Mouse (Mus musculus) hindbrain, embryonic 10.5 days (tissue): ENCODE measurements around the gene Rpl18. TPM values are rescaled to one million over a fixed set of nuclear protein-coding genes. Genes with fewer than 3 reads are reported as not detected.
A peak's percentile ranks its signal among the peaks of the same experiment; 100 is the strongest.

Experiments
- DNase-seq: peaks from one replicate; pipeline ENCODE4 v3.0.0-alpha.2; 2017; ENCODE audit warnings: low spot score
- H3K27ac ChIP-seq: fragments of 300-500 bp; sonication (generic); 2 replicates; pipeline ENCODE4 v1.5.1; 2016; ENCODE audit warnings: mild to moderate bottlenecking, moderate library complexity
- H3K27me3 ChIP-seq: fragments of 300-500 bp; sonication (generic); 2 replicates; pipeline ENCODE4 v1.6.1; 2016; ENCODE audit warnings: mild to moderate bottlenecking; ENCODE audit not compliant: poor library complexity, insufficient read depth, severe bottlenecking
- H3K36me3 ChIP-seq: fragments of 300-500 bp; sonication (generic); 2 replicates; pipeline ENCODE4 v1.6.1; 2016; ENCODE audit warnings: mild to moderate bottlenecking, moderate library complexity
- H3K4me1 ChIP-seq: fragments of 300-500 bp; sonication (generic); replicated peaks from 2 replicates; pipeline ENCODE4 v1.6.1; 2016; ENCODE audit warnings: mild to moderate bottlenecking
- H3K4me3 ChIP-seq: fragments of 300-500 bp; sonication (generic); 2 replicates; pipeline ENCODE4 v1.5.1; 2016; ENCODE audit warnings: mild to moderate bottlenecking, moderate library complexity
- H3K9me3 ChIP-seq: fragments of 300-500 bp; sonication (generic); 2 replicates; pipeline ENCODE4 v1.6.1; 2016; ENCODE audit warnings: mild to moderate bottlenecking, moderate library complexity
- WGBS: fragments of 180-500 bp; shearing (Covaris S2); methylation state at CpG from one replicate; pipeline ENCODE4 v1.1.7; 2016; 5-methylcytosine and 5-hydroxymethylcytosine counted together
- polyA plus RNA-seq: library from polyadenylated mRNA; unstranded; fragments of >200 nt; fragmentation: Nextera tagmentation; extraction: Ambion mirVana; gene quantifications from 2 replicates; pipeline ENCODE4 v1.2.1, GENCODE M21; 2016

Gene Rpl18
- polyA plus RNA-seq, 1 experiment from 2014 or later = 1,010 TPM

DNA sequence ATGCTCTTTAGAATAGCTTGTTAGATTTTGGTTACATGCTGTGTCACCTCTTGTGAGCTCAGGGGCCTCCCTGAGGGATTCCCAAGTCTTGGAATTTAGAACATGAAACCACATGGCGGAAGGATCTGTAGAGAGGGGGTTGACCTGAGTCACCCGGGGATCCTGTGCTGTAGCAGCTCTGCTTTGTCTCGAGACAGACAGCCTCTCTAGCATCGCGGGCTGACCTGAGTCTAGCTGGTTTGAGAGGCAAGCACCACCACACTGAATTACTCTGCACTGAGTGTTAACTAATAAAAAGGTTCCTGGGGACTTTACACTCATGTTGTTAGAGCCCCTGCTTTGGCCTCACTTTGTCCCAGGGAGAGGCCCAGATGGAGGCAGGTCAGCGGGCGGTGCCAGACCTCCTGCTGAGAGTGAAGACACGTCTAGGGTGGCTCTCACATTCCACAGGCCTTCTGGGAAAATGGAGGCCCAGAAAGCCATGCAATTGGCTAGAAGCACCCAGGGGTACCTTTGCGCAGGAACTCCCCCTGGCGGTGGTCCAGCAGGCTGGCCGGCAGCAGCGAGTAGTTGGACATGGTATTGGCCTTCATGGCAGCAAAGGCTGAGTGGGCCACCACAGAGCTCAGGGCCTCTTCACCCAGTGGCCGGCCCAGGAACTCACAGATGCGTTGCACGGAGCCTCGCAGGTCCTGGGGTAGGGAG lies 15.6 kb downstream of the Rpl18 start:
- peaks cover 28% of the 10 kb centered on the region for H3K4me1 ChIP-seq
- H3K9me3 ChIP-seq = no peaks in the 10 kb centered on the region
- H3K27me3 ChIP-seq = no peaks in the 10 kb centered on the region
- no peak overlapping the region for H3K4me3 ChIP-seq
- H3K27ac ChIP-seq = peak overlapping the region; percentile 60
- DNase-seq = peak; percentile 75
- 14% methylated on average over 16 of the region's 16 CpGs for WGBS
- H3K36me3 ChIP-seq = peaks cover 44% of the 10 kb centered on the region

DNA sequence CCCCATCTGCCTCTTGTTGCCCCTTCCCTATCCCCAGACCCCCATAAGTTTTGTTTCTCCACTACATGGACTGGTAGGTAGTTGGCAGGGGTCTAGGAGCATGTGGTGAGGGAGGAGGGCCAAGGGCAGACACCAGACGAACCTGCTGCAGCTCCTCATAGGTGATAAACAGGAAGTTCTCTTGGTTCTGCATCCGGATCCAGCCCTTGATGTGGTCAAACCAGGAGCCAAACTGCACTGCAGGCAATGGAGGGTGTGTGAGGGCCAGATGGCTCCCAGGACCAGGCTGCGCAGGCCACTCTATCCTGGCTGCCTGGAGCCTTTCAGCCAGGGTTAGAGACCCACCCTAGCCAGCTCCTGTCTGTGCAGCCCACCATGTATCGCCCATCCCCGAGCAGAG lies 18.2 kb downstream of the Rpl18 start:
- Histone ChIP-seq H3K9me3 (no peaks in the 10 kb centered on the region), H3K4me1 (peaks cover 28% of the 10 kb centered on the region), H3K27me3 (no peaks in the 10 kb centered on the region), H3K4me3 (no peak overlapping the region), H3K36me3 (peaks cover 18% of the 10 kb centered on the region), H3K27ac (no peak overlapping the region)
- WGBS = 83% methylated on average over 5 of the region's 5 CpGs
- DNase-seq = no peak

DNA sequence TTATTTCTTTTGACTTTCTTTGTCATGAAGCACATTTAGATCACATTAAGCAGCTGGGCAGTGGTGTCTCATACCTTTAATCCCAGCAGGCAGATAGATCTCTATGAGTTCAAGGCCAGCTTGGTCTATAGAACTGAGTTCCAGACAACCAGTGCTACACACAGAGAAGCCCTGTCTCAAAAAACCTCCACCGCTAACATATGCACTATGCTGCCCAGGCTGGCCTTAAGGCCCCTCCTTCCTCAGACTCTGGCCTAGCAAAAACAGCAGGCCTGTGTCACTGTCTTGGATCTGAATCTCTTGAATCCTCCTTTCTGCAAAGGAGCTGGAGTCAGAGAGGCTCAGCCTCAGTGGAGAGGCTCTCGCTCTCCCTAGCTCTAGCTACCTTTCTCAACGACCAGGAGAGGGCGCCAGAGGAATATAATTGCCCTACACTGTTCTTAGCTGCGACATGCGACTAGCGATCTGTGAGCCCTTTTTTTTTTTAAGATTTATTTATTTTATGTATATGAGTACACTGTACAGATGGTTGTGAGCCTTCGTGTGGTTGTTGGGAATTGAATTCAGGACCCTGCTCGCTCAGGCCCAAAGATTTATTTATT lies 24.0 kb downstream of the Rpl18 start:
- Histone ChIP-seq H3K4me3 (no peak overlapping the region), H3K27ac (no peak overlapping the region), H3K36me3 (no peaks in the 10 kb centered on the region), H3K9me3 (no peaks in the 10 kb centered on the region), H3K27me3 (peaks cover 14% of the 10 kb centered on the region), H3K4me1 (peaks cover 13% of the 10 kb centered on the region; the same call in 1 of the 2 replicates)
- DNase-seq = peak; percentile 76
- 9% methylated on average over 9 of the region's 9 CpGs for WGBS

DNA sequence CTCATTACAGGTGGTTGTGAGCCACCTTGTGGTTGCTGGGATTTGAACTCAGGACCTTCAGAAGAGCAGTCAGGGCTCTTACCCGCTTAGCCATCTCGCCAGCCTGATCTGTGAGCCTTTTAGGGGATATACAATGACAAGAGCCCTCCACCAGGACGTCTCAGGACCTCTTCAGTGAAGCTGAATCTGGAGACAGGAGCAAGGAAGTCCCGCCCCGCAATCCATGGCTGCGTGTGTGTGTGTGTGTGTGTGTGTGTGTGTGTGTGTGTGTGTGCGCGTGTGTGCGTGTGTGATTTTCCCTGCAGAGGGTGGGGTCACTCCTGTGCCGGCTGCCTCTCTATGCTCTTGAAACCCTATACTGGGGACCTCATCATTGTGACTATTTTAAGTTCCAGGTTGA lies 24.6 kb downstream of the Rpl18 start:
- DNase-seq = no peak
- Histone ChIP-seq H3K4me3 (no peak overlapping the region), H3K27me3 (peaks cover 14% of the 10 kb centered on the region), H3K9me3 (no peaks in the 10 kb centered on the region), H3K27ac (no peak overlapping the region), H3K36me3 (no peaks in the 10 kb centered on the region), H3K4me1 (peaks cover 13% of the 10 kb centered on the region; the same call in 1 of the 2 replicates)
- 68% methylated on average over 10 of the region's 10 CpGs for WGBS

DNA sequence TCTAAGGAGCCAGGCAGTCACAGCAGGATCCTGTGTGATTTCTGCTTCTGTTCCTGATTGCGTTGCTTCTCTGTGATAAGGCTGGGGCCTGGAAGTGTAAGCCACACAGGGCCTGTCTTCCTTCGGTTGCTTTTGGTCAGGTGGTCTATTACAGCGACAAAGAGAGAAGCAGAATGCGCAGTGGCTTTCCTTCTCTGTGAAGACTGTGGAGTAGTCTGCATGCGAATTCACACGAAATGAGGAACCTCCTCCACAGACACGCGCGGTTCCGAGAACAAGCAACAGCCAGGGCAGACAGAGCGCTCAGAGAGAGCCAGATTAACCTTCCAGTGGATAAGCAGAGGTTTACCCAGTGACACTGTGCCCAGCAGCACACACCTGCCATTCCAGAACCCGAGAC lies 26.1 kb downstream of the Rpl18 start:
- H3K4me1 ChIP-seq = peaks cover 13% of the 10 kb centered on the region; the same call in 1 of the 2 replicates
- no peak overlapping the region for H3K4me3 ChIP-seq
- H3K9me3 ChIP-seq = no peaks in the 10 kb centered on the region
- WGBS = 82% methylated on average over 12 of the region's 12 CpGs
- no peak for DNase-seq
- no peaks in the 10 kb centered on the region for H3K36me3 ChIP-seq
- H3K27me3 ChIP-seq = peaks cover 14% of the 10 kb centered on the region
- no peak overlapping the region for H3K27ac ChIP-seq

DNA sequence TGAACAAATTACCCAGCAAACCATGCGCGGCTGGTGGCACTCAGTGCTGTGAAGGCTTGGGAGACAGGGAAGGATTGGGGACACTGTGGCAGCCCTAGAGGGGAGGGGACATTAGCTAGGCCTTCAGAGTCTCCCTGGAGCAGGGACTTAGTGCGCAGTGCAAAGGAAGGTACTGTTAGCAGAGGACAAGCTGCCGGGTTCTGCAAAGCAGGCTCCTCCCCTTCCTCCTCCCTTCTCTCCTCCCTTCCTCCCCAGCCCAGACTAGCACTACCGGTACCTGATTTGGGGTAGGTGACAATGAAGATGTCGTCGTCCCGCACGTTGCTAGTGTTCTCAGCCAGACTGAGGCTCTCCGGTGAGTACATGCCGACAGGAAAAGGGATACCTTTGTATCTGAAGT lies 26.5 kb downstream of the Rpl18 start:
- H3K27me3 ChIP-seq = peaks cover 14% of the 10 kb centered on the region
- H3K36me3 ChIP-seq = no peaks in the 10 kb centered on the region
- H3K4me1 ChIP-seq = peaks cover 13% of the 10 kb centered on the region; the same call in 1 of the 2 replicates
- H3K27ac ChIP-seq = no peak overlapping the region
- DNase-seq = no peak
- H3K4me3 ChIP-seq = peak overlapping the region; percentile 14
- WGBS = 37% methylated on average over 11 of the region's 11 CpGs
- H3K9me3 ChIP-seq = 0 out of 2 replicates have a peak, but pooled peaks cover 3% of the 10 kb centered on the region

DNA sequence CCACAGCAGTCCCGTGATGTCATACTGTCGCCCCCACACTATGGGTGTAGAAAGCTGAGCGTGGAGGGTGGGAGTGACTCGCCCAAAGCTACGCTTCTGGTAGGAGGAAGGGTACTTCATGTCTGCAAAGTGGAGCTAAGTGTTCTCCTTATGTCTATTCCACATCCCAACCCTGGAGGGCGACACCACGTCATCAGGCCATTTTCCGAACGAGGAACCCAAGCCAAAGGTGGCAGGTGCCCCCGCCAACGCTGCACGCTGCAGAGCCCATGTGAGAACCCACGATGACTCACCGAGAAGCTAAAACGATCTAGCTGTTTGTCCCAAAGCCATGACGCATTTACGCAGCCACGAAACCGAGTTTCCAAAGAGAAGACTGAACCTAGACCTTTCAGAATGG lies 27.1 kb downstream of the Rpl18 start:
- Histone ChIP-seq H3K27ac (no peak overlapping the region), H3K9me3 (0 out of 2 replicates have a peak, but pooled peaks cover 6% of the 10 kb centered on the region), H3K27me3 (peaks cover 14% of the 10 kb centered on the region), H3K4me3 (peak overlapping the region; percentile 14; the same call in 1 of the 2 replicates), H3K4me1 (peaks cover 13% of the 10 kb centered on the region; the same call in 1 of the 2 replicates), H3K36me3 (no peaks in the 10 kb centered on the region)
- WGBS = 37% methylated on average over 19 of the region's 19 CpGs
- DNase-seq = no peak

DNA sequence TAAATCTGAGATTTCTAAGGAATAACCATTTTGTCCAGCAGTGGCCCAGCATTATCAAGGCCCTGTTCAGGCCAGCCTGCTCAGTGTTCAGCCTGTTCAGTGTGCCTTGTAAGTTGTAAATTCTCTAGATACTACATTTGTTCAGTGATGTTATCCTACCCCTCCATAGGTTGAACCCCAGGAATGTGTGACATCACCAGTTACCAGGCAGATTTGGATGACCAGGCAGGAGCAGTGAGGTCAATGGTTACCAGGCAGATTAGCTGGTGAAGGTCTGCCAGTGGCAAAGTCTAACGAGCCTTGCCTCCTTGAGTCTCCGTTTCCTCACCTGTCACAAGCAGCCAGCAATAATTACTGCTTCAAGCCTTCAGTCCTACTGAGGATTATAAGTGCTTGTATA lies 29.1 kb downstream of the Rpl18 start:
- peak; percentile 62 for DNase-seq
- H3K36me3 ChIP-seq = no peaks in the 10 kb centered on the region
- 0 out of 2 replicates have a peak, but pooled peaks cover 6% of the 10 kb centered on the region for H3K9me3 ChIP-seq
- H3K4me3 ChIP-seq = no peak overlapping the region
- peaks cover 18% of the 10 kb centered on the region for H3K4me1 ChIP-seq
- no peak overlapping the region for H3K27ac ChIP-seq
- H3K27me3 ChIP-seq = peaks cover 14% of the 10 kb centered on the region
- WGBS = 48% methylated on average over 2 of the region's 2 CpGs

DNA sequence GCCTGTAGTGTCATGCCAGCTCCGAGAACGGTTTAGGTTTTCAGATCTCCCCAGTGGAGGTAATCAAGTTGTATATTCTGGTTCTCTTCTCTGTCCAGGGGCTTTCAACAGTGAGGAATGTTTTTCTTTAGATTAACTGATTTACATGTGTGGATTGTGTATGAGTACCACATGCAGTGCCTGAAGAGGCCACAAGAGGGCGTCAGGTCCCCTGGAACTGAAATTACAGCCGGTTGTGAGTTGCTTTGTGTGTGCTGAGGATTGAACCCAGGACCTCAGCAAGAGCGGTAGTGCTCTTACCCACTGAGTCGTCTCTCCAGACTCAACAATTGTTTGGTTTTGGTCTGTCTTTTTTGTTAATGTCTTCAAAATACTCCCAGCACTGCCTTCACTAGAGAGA lies 31.3 kb downstream of the Rpl18 start:
- DNase-seq = no peak
- WGBS = 65% methylated on average over 6 of the region's 6 CpGs
- no peak overlapping the region for H3K4me3 ChIP-seq

DNA sequence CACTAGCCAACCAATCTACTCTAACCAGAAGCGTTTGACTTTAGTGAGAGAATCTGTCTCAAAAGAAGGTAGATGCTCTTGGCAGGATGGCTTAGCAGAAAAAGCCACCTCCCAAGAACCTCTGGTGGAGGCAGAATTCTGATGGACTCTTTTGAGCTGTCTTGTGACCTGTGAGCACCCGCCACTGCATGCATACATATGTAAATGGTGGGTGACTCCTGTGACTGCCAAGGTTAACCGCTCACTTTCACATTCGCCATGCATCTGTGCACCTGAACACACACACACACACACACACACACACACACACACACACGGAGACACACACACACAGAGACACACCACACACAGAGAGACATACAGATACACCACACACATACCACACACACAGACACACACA lies 32.2 kb downstream of the Rpl18 start:
- H3K4me1 ChIP-seq = peaks cover 8% of the 10 kb centered on the region
- H3K4me3 ChIP-seq = no peak overlapping the region
- no peaks in the 10 kb centered on the region for H3K27me3 ChIP-seq
- 89% methylated on average over 5 of the region's 5 CpGs for WGBS
- no peaks in the 10 kb centered on the region for H3K36me3 ChIP-seq
- DNase-seq = no peak
- H3K27ac ChIP-seq = no peak overlapping the region
- H3K9me3 ChIP-seq = 0 out of 2 replicates have a peak, but pooled peaks cover 6% of the 10 kb centered on the region

More for the DNA sequence above, 31.3 kb downstream of the Rpl18 start:
- Histone ChIP-seq H3K36me3 (no peaks in the 10 kb centered on the region), H3K4me1 (peaks cover 18% of the 10 kb centered on the region), H3K27me3 (peaks cover 8% of the 10 kb centered on the region), H3K9me3 (0 out of 2 replicates have a peak, but pooled peaks cover 6% of the 10 kb centered on the region), H3K27ac (no peak overlapping the region)

DNA sequence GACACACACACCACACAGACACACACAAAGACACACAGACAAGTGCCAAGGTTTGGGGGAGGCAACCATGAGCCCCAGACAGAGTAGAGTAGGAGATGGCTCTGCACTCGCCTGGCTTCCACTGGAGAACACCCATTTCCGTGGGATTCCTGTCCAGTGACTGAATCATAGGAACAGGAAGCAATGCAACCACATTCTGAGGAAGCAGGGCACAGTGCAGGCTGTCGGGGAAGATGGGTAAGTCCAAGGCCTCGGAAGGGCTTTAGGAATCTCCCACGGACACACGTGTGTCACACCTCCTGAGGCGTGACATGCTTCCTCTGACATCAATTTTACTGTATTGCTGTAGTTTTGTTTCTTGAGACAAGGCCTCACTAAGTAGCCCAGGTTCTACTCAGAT lies 32.9 kb downstream of the Rpl18 start:
- H3K9me3 ChIP-seq = 0 out of 2 replicates have a peak, but pooled peaks cover 6% of the 10 kb centered on the region
- no peaks in the 10 kb centered on the region for H3K27me3 ChIP-seq
- no peak for DNase-seq
- H3K4me1 ChIP-seq = peaks cover 8% of the 10 kb centered on the region
- H3K27ac ChIP-seq = no peak overlapping the region
- H3K36me3 ChIP-seq = no peaks in the 10 kb centered on the region
- WGBS = 83% methylated on average over 7 of the region's 7 CpGs
- no peak overlapping the region for H3K4me3 ChIP-seq

DNA sequence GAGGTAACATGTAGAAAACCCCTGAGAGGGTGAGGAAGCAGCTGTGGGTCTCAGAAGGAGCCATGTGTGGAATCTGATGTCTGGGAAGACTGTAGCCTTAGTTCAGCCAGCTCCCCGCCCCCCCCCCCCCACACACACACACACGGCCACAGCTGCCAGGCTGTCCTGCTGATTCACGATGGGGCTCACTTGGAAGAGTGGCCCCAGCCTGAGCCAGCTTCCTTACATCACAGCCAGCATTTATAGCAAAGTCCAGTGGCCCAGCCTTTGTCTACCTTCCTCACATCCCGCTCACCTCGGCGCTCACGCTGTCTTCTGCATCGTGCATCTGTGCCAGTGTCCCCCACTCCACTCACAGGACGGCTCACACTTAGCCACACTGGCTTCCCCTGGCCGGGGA lies 34.1 kb downstream of the Rpl18 start:
- H3K36me3 ChIP-seq = no peaks in the 10 kb centered on the region
- 54% methylated on average over 10 of the region's 10 CpGs for WGBS
- no peak for DNase-seq
- H3K4me1 ChIP-seq = peaks cover 8% of the 10 kb centered on the region
- H3K27me3 ChIP-seq = no peaks in the 10 kb centered on the region
- H3K9me3 ChIP-seq = 0 out of 2 replicates have a peak, but pooled peaks cover 6% of the 10 kb centered on the region
- H3K27ac ChIP-seq = 0 out of 2 replicates have a peak overlapping the region, but pooled peaks have one; percentile 1
- H3K4me3 ChIP-seq = no peak overlapping the region

DNA sequence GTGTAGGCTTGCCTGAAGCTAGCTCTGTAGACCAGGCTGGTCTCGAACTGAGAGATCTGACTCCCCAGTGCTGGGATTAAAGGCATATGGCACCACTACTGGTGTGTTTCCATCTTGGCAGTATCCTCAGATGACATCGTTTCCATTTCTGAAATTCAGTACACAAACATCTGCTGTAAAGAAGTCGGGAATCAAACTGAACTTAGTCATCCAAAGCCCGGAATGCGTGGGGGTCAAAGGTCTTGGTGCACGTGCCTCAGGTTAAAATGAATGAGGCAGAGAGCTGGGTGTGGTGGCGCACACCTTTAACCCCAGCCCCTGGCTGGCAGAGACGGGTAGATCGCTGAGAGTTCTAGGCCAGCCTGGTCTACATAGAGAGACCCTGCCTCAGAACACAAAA lies 34.9 kb downstream of the Rpl18 start:
- Histone ChIP-seq H3K27ac (no peak overlapping the region), H3K36me3 (no peaks in the 10 kb centered on the region), H3K9me3 (0 out of 2 replicates have a peak, but pooled peaks cover 6% of the 10 kb centered on the region), H3K4me1 (peaks cover 8% of the 10 kb centered on the region), H3K4me3 (no peak overlapping the region), H3K27me3 (no peaks in the 10 kb centered on the region)
- DNase-seq = no peak
- 78% methylated on average over 9 of the region's 9 CpGs for WGBS
